Mouse (Mus musculus) hindbrain, postnatal 0 days (tissue): ENCODE measurements at regions not wholly inside any gene's neighbourhood (a gene's known extent, or its start where the extent isn't known, plus 50 kb on each side); places are given as distances from the start of the nearest gene placed in this dataset.

Experiments
- ATAC-seq: fragments of 200-750 bp; cut with Nextera tagmentation; 2 replicates; pipeline ENCODE4 v1.8.0; 2017; ENCODE audit warnings: mild to moderate bottlenecking, moderate TSS enrichment, moderate library complexity
- DNase-seq: peaks from one replicate; pipeline ENCODE4 v3.0.0-alpha.2; 2015; ENCODE audit warnings: low spot score
- H3K27ac ChIP-seq: fragments of 300-500 bp; sonication (generic); 2 replicates; pipeline ENCODE4 v1.5.1; 2014; ENCODE audit warnings: mild to moderate bottlenecking
- H3K27me3 ChIP-seq: fragments of 300-500 bp; sonication (generic); 2 replicates; pipeline ENCODE4 v1.6.1; 2014; ENCODE audit warnings: low read length, mixed read lengths; ENCODE audit not compliant: insufficient read depth
- H3K36me3 ChIP-seq: fragments of 300-500 bp; sonication (generic); 2 replicates; pipeline ENCODE4 v1.6.1; 2014; ENCODE audit warnings: low read length, mixed read lengths; ENCODE audit not compliant: insufficient read depth
- H3K4me1 ChIP-seq: fragments of 300-500 bp; sonication (generic); 2 replicates; pipeline ENCODE4 v1.6.1; 2014; ENCODE audit warnings: antibody characterized with exemption, low read length, mixed read lengths; ENCODE audit not compliant: insufficient read depth
- H3K4me2 ChIP-seq: fragments of 300-500 bp; sonication (generic); 2 replicates; pipeline ENCODE4 v1.6.1; 2014; ENCODE audit warnings: low read depth, mild to moderate bottlenecking, low read length, moderate library complexity, mixed read lengths
- H3K4me3 ChIP-seq: fragments of 300-500 bp; sonication (generic); 2 replicates; pipeline ENCODE4 v1.5.1; 2014; ENCODE audit warnings: low read length
- H3K9ac ChIP-seq: fragments of 300-500 bp; sonication (generic); replicated peaks from 2 replicates; pipeline ENCODE4 v1.6.1; 2014; ENCODE audit warnings: mild to moderate bottlenecking, low read length, moderate library complexity, mixed read lengths
- H3K9me3 ChIP-seq: fragments of 300-500 bp; sonication (generic); 2 replicates; pipeline ENCODE4 v1.6.1; 2016; ENCODE audit warnings: low read length, mixed read lengths
- CTCF ChIP-seq: IDR thresholded peaks from 2 replicates; pipeline ENCODE4 v1.5.1; 2016; ENCODE audit warnings: antibody characterized with exemption, control low read depth, low read depth
- WGBS: fragments of 180-500 bp; shearing (Covaris S2); extraction: QIAGEN DNeasy Blood & Tissue Kit; methylation state at CpG from one replicate; pipeline ENCODE4 v1.1.7; 2014; 5-methylcytosine and 5-hydroxymethylcytosine counted together

DNA sequence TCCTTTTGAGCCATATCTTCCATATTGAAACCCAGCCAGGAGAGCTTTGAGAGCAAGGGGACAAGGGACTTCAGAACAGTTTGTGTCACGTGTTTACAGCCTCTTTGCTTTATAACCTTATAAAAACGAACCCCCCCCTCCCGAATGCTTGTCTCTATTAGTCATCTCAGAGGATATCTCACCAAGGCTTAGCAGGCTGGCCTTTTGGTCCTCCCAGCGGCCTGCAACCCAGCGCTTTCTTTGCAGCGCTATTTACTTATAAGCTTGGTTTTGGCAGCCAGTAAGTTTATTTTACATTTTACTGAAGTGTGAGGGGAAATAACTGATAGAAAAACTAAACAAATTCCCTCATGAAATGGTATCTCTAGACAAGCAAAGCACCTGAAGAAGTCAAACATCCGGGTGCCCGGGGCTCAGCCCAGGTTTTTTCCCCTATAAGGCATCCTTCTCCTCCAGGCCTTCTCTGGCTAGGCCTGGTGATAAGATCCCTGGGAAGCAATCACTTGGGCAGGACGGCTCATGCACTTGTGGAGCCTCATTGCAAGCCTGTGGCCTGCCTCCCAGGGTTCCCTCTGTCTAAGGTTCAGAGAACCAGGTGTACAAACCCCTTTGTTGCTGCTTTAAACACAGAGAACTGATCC lies 442.0 kb upstream of the Id4 start:
- H3K4me1 ChIP-seq = no peaks in the 10 kb centered on the region
- 78% methylated on average over 9 of the region's 9 CpGs for WGBS

GRCm38 (mm10) chr13:47836491-47836890 lies 424.5 kb upstream of the Id4 start:
- H3K4me3 ChIP-seq = no peak overlapping the region
- H3K36me3 ChIP-seq = no peaks in the 10 kb centered on the region
- no peak overlapping the region for H3K4me2 ChIP-seq
- H3K9ac ChIP-seq = no peak overlapping the region
- no peaks in the 10 kb centered on the region for H3K27me3 ChIP-seq
- 38% methylated on average over 9 of the region's 9 CpGs for WGBS
- H3K9me3 ChIP-seq = no peaks in the 10 kb centered on the region
- TF ChIP-seq CTCF = peak; percentile 58
- H3K27ac ChIP-seq = no peak overlapping the region
- ATAC-seq (no peak), DNase-seq (peak; percentile 73)
- no peaks in the 10 kb centered on the region for H3K4me1 ChIP-seq

More for the DNA sequence above, 442.0 kb upstream of the Id4 start:
- Histone ChIP-seq H3K4me3 (no peak overlapping the region), H3K36me3 (no peaks in the 10 kb centered on the region), H3K27me3 (no peaks in the 10 kb centered on the region), H3K27ac (no peak overlapping the region), H3K9me3 (no peaks in the 10 kb centered on the region), H3K4me2 (no peak overlapping the region), H3K9ac (no peak overlapping the region)
- ATAC-seq = no peak
- no peak for DNase-seq
- no peak for TF ChIP-seq CTCF

- 82% methylated on average over 8 of the region's 8 CpGs for WGBS
- no peak for ATAC-seq
Measured at GRCm38 (mm10) chr13:47842418-47842817, 418.6 kb upstream of the Id4 start.

GRCm38 (mm10) chr13:47843011-47843410 lies 418.0 kb upstream of the Id4 start:
- DNase-seq (no peak), ATAC-seq (no peak)
- peaks cover 7% of the 10 kb centered on the region for H3K4me1 ChIP-seq
- no peaks in the 10 kb centered on the region for H3K27me3 ChIP-seq
- no peak for TF ChIP-seq CTCF
- no peak overlapping the region for H3K4me3 ChIP-seq
- 64% methylated on average over 9 of the region's 9 CpGs for WGBS
- no peak overlapping the region for H3K9ac ChIP-seq
- no peak overlapping the region for H3K4me2 ChIP-seq
- no peaks in the 10 kb centered on the region for H3K9me3 ChIP-seq
- no peaks in the 10 kb centered on the region for H3K36me3 ChIP-seq
- H3K27ac ChIP-seq = peak overlapping the region; percentile 54; the same call in 1 of the 2 replicates

More at GRCm38 (mm10) chr13:47842418-47842817, 418.6 kb upstream of the Id4 start:
- no peak for TF ChIP-seq CTCF
- Histone ChIP-seq H3K27me3 (no peaks in the 10 kb centered on the region), H3K4me2 (no peak overlapping the region), H3K4me1 (peaks cover 7% of the 10 kb centered on the region), H3K9me3 (no peaks in the 10 kb centered on the region), H3K9ac (no peak overlapping the region), H3K4me3 (no peak overlapping the region), H3K36me3 (no peaks in the 10 kb centered on the region), H3K27ac (no peak overlapping the region)
- no peak for DNase-seq

DNA sequence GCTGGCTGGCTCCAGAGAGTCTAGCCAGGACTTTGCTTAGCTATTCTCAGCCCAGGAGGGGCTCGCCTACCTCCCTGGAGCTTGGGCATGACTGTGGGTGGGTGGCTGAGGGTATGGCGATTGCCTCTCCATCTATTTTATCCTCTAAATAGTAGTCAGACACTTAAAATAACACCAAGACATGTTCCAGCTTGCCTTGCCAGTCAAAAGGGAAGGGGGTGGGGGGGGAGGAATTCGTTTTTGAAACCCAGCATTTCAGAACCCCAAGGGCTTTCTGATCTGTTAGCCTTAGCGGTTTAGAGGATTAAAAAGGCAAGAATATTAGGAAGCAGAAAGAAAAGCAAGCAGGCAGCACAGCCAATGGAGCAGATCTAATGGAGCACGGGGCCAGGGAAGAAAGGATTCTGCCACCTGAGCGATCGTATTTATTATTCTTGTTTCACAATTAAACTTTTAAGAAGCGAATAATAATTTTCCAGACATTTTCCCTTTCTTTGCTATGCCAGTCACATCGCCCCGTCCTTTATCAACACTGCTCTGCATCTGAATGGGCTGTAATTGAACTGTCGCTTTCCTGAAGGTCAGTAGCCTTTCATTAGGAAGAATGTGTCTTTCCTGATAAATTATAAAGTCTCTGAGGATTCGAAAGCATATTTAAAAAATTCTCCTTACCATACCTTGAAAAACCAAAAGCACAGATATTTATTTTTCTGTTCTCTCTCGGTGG lies 417.3 kb upstream of the Id4 start:
- Histone ChIP-seq H3K4me2 (peak overlapping the region; percentile 38), H3K27me3 (no peaks in the 10 kb centered on the region), H3K9me3 (no peaks in the 10 kb centered on the region), H3K4me1 (peaks cover 13% of the 10 kb centered on the region), H3K9ac (no peak overlapping the region), H3K4me3 (peak overlapping the region; percentile 12; the same call in 1 of the 2 replicates), H3K36me3 (no peaks in the 10 kb centered on the region), H3K27ac (peak overlapping the region; percentile 54; the same call in 1 of the 2 replicates)
- 14% methylated on average over 13 of the region's 13 CpGs for WGBS
- TF ChIP-seq CTCF = no peak
- DNase-seq = peak; percentile 30
- no peak for ATAC-seq

DNA sequence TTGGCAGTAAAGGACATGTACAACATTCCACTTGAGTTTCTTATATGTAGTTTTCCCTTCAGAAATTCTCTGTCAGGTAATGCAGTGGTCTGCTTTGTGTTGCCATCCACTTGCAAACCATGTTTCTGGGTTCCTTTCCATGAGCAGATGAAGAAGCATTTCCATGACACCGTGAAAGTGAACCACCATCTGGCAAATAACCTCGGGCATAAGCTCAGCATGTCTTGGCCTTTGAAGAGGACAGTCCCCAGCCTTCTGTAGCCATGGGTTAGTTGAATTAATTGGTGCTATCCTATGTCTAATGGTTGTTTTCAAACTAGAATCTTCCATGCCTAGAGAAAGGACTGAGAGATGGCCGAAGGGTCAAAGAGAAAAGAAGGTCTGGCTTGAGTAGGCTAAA lies 414.3 kb upstream of the Id4 start:
- TF ChIP-seq CTCF = no peak
- no peaks in the 10 kb centered on the region for H3K27me3 ChIP-seq
- no peak overlapping the region for H3K4me3 ChIP-seq
- H3K9me3 ChIP-seq = no peaks in the 10 kb centered on the region
- no peak for DNase-seq
- no peak overlapping the region for H3K27ac ChIP-seq
- no peaks in the 10 kb centered on the region for H3K36me3 ChIP-seq
- no peak overlapping the region for H3K9ac ChIP-seq
- ATAC-seq = no peak
- H3K4me1 ChIP-seq = peaks cover 16% of the 10 kb centered on the region
- H3K4me2 ChIP-seq = no peak overlapping the region
- WGBS = 81% methylated on average over 3 of the region's 3 CpGs
